Mouse (Mus musculus) yolk sac, embryonic 10.5 days (tissue): ENCODE data around the gene Gm10153.
"Not testable (repeated sequence)": the region's sequence is repeated elsewhere in the genome, so short reads cannot be mapped to it uniquely, and the experiment has no call there.

Source experiments
- DNase-seq: peaks from one replicate; pipeline ENCODE4 v3.0.0-alpha.2; 2017; ENCODE audit warnings: low spot score

Gm10153 gene

DNA sequence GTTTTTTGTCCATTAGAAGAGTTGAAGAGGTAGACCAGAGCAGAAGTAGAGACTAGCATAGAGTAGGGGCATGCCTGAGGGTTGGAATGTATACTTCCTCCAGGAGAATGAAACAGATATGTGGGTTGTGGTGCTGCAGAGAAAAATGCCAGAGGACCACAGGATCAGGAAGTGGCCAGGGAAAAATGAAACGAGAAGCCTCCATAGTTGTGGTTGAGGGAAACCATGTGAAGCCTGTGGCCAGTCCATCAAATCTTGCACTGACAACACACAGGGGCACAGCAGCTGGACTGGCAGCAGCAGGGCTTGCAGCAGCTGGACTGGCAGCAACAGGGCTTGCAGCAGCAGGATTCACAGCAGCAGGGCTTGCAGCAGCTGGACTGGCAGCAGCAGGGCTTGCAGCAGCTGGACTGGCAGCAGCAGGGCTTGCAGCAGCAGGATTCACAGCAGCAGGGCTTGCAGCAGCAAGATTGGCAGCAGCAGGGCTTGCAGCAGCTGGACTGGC is 46.6 kb downstream of the Gm10153 start:
- DNase-seq = not testable (repeated sequence)

DNA sequence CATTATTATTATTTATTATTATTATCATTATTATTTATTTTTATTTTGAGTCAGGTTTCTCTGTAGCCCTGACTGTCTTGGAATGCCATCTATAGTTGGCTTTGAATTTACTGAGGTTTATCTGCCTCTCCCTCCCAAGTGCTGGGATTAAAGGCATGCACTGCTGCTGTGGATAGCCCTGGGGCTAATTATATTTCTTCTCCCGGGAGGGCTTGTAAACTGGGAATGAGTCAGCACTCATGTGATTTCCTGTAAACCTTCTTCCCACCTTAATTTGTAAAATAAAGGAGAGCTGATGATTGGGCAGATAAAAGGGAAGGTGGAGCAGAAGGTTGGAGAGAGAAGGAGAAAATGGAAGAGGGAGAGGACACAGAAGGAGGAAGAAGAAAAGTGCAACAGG is 49.5 kb downstream of the Gm10153 start:
- no peak for DNase-seq
